Mouse (Mus musculus): ENCODE data around the gene Leng9.

DNA sequence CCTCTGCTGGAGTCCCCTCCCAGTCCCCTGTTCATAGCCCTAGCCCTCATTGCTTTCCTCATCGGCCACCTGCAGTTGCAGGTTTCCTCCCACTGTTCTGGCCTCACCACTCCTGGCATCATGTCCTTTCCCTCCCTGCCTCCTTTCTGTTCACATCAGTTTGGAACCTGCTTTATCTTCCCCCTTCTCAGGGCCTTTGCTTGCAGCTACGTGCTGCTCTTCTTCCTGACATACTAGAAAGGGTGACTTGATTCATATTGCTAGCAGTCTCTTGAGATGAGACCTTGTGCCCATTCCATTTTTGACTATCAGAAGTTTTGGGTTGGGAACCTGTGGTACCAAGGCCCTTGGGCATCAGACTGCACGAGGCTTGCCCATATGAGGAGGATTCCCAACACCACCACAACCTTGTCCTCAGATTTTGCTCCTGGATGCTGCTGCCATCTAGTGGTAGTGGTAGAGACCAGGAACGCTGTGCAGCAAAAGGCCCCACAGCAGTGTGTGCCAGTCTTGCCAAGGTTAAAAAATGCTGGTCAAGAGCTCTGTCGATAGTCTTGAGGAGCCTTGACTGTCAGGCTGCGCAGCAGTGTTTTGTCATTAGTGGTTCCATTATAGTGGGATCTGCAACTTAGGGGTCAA, 4.5 kb downstream of the Leng9 start:
- peak; percentile 90 for TF ChIP-seq CTCF (conservative IDR thresholded peaks at IDR 0.05; ENCODE audit: insufficient read depth, insufficient read length, low read depth, low read length)
- no peak for TF ChIP-seq POLR2A (IDR thresholded peaks at IDR 0.05; ENCODE audit: low read depth, low read length)

All from kidney, adult 2 months (tissue).